Mouse (Mus musculus): ENCODE data around the gene Ap2m1. TPM values are rescaled to one million over a fixed set of nuclear protein-coding genes. Genes with fewer than 3 reads are reported as not detected.

Ap2m1 gene
- polyA plus RNA-seq, 1 experiment from 2014 or later = 624 TPM

DNA sequence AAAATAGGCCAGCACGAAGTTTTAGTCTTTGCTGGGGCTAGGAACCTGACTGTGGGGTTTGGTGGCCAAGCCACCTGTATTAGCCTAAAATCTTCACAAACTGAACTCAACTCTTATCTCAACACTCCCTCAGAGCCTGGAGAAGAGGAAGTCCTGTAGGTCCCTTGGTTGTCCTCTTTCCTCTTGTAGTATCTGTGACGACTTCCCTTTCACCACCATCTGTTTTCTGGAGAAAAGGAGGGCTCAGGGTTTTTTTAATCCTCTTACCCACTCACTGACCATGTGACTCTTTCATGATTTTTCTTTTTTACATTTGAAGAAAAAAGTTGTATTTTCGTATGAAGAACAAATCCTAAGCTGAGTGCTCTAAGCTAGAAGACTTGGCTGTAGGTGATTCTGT is 4.4 kb downstream of the Ap2m1 start:
- WGBS = 67% methylated on average over 3 of the region's 3 CpGs
- Histone ChIP-seq H3K4me2 (ENCODE audit: low read depth, low read length) (no peak overlapping the region), H3K9me3 (ENCODE audit: control insufficient read depth, low read length) (no peaks in the 10 kb centered on the region; the same call in 1 of the 2 replicates), H3K27me3 (ENCODE audit: control insufficient read depth, insufficient read depth, low read depth, low read length) (no peaks in the 10 kb centered on the region), H3K9ac (ENCODE audit: low read length) (no peak overlapping the region), H3K4me1 (replicated peaks; ENCODE audit: control insufficient read depth, insufficient read depth, low read length) (peaks cover 20% of the 10 kb centered on the region), H3K36me3 (ENCODE audit: control insufficient read depth, insufficient read depth, low read length) (peaks cover 53% of the 10 kb centered on the region), H3K27ac (ENCODE audit: low read length) (no peak overlapping the region), H3K4me3 (ENCODE audit: low read length) (no peak overlapping the region)
- ATAC-seq (ENCODE audit: low read depth) = no peak

DNA sequence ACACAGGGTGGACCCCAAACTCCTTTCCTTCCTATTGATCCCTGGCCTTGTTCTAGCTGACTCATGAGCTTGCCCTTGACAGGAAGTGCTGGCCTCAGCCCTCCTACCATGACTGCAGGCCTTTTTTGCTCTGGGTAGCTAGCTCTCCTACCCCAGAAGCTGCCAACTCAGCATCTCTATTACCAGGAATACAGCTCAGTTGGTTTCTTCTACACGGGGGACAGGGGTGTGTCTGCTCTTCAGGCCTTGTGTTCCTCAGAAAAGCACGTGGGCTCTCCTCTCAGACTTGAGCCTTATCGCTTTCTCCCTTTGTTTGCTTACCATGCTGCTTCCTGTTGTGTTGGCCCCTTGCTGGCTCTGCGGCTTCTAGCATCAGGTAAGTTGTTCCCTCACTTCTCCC is 5.2 kb downstream of the Ap2m1 start:
- Histone ChIP-seq H3K9ac (ENCODE audit: low read length) (no peak overlapping the region), H3K36me3 (ENCODE audit: control insufficient read depth, insufficient read depth, low read length) (peaks cover 57% of the 10 kb centered on the region), H3K4me2 (ENCODE audit: low read depth, low read length) (no peak overlapping the region), H3K27ac (ENCODE audit: low read length) (no peak overlapping the region), H3K4me1 (replicated peaks; ENCODE audit: control insufficient read depth, insufficient read depth, low read length) (peaks cover 20% of the 10 kb centered on the region), H3K9me3 (ENCODE audit: control insufficient read depth, low read length) (no peaks in the 10 kb centered on the region; the same call in 1 of the 2 replicates), H3K4me3 (ENCODE audit: low read length) (no peak overlapping the region), H3K27me3 (ENCODE audit: control insufficient read depth, insufficient read depth, low read depth, low read length) (no peaks in the 10 kb centered on the region)
- WGBS = 74% methylated on average over 4 of the region's 4 CpGs
- ATAC-seq (ENCODE audit: low read depth) = no peak

DNA sequence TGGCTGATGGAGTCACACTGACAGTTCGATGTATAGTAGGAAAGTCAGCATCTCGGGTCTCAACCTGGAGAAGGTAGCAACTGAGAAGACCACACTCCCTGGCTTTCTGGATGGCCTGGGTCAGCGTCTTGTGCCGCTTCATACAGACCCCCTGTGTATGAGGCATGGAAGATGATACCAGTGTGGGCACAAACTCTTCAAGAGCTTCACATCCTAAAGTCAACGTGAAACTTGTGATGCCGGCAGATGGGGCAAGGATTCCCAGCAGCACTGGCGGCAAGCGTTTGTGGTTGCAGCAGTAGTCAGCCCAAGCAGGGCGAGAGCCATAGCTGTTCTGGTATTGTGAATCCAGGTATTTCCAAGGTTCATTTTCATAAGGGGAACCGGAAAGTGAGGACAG is 10.4 kb downstream of the Ap2m1 start:
- Histone ChIP-seq H3K27me3 (ENCODE audit: control insufficient read depth, insufficient read depth, low read depth, low read length) (no peaks in the 10 kb centered on the region), H3K4me2 (ENCODE audit: low read depth, low read length) (no peak overlapping the region), H3K9ac (ENCODE audit: low read length) (no peak overlapping the region), H3K27ac (ENCODE audit: low read length) (no peak overlapping the region), H3K4me3 (ENCODE audit: low read length) (no peak overlapping the region), H3K4me1 (replicated peaks; ENCODE audit: control insufficient read depth, insufficient read depth, low read length) (peaks cover 12% of the 10 kb centered on the region), H3K9me3 (ENCODE audit: control insufficient read depth, low read length) (no peaks in the 10 kb centered on the region; the same call in 1 of the 2 replicates), H3K36me3 (ENCODE audit: control insufficient read depth, insufficient read depth, low read length) (peaks cover 42% of the 10 kb centered on the region)
- no peak for ATAC-seq (ENCODE audit: low read depth)
- 89% methylated on average over 10 of the region's 10 CpGs for WGBS

DNA sequence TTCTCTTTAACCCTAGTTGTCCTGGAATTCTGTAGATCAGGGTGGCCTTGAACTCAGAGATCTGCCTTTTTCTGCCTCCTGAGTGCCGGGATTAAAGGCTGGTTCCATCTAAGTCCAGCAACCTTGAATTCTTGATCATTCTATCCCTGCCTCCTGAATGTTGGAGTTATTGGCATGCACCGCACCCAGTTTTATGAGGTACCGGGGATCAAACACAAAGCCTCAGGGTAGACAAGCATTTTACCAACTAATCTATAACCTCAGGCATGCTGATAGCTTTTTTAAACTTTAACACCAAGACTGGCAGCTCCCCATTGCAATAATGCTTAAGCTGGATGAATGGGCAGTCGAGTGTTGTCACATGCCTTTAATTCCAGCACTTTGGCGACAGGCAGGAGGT is 12.1 kb downstream of the Ap2m1 start:
- peak overlapping the region; percentile 75 for H3K4me2 ChIP-seq (ENCODE audit: low read depth, low read length)
- peak overlapping the region; percentile 71 for H3K4me3 ChIP-seq (ENCODE audit: low read length)
- no peaks in the 10 kb centered on the region for H3K27me3 ChIP-seq (ENCODE audit: control insufficient read depth, insufficient read depth, low read depth, low read length)
- ATAC-seq (ENCODE audit: low read depth) = no peak
- peak overlapping the region; percentile 74 for H3K9ac ChIP-seq (ENCODE audit: low read length)
- peaks cover 12% of the 10 kb centered on the region for H3K4me1 ChIP-seq (replicated peaks; ENCODE audit: control insufficient read depth, insufficient read depth, low read length)
- peaks cover 42% of the 10 kb centered on the region for H3K36me3 ChIP-seq (ENCODE audit: control insufficient read depth, insufficient read depth, low read length)
- H3K27ac ChIP-seq (ENCODE audit: low read length) = no peak overlapping the region
- no peaks in the 10 kb centered on the region; the same call in 1 of the 2 replicates for H3K9me3 ChIP-seq (ENCODE audit: control insufficient read depth, low read length)
- 45% methylated on average over 5 of the region's 5 CpGs for WGBS

GRCm38 (mm10) chr16:20548096-20548948 is 13.0 kb downstream of the Ap2m1 start, which contains the start of gene Abcf3:
TSS of gene Abcf3 (plus strand) at chr16:20548577.
- Histone ChIP-seq H3K9ac (ENCODE audit: low read length) (peak within 1 kb of the TSS; percentile 78), H3K4me1 (replicated peaks; ENCODE audit: control insufficient read depth, insufficient read depth, low read length) (peaks cover 12% of the 10 kb centered on the region), H3K27me3 (ENCODE audit: control insufficient read depth, insufficient read depth, low read depth, low read length) (no peaks in the 10 kb centered on the region), H3K4me2 (ENCODE audit: low read depth, low read length) (peak within 1 kb of the TSS; percentile 78), H3K4me3 (ENCODE audit: low read length) (peak within 1 kb of the TSS; percentile 71), H3K27ac (ENCODE audit: low read length) (peak within 1 kb of the TSS; percentile 71), H3K9me3 (ENCODE audit: control insufficient read depth, low read length) (no peaks in the 10 kb centered on the region; the same call in 1 of the 2 replicates), H3K36me3 (ENCODE audit: control insufficient read depth, insufficient read depth, low read length) (peaks cover 40% of the 10 kb centered on the region)
- under 1% methylated on average over 56 of the region's 56 CpGs for WGBS
- peak; percentile 99 for ATAC-seq (ENCODE audit: low read depth)

- H3K27me3 ChIP-seq (ENCODE audit: control insufficient read depth, insufficient read depth, low read depth, low read length) = no peaks in the 10 kb centered on the region
- H3K9ac ChIP-seq (ENCODE audit: low read length) = peak overlapping the region; percentile 78
- ATAC-seq (ENCODE audit: low read depth) = no peak
- H3K4me1 ChIP-seq (replicated peaks; ENCODE audit: control insufficient read depth, insufficient read depth, low read length) = peaks cover 12% of the 10 kb centered on the region
- H3K27ac ChIP-seq (ENCODE audit: low read length) = no peak overlapping the region
- H3K4me2 ChIP-seq (ENCODE audit: low read depth, low read length) = peak overlapping the region; percentile 78
- H3K36me3 ChIP-seq (ENCODE audit: control insufficient read depth, insufficient read depth, low read length) = peaks cover 37% of the 10 kb centered on the region
- WGBS = 39% methylated on average over 9 of the region's 9 CpGs
- H3K9me3 ChIP-seq (ENCODE audit: control insufficient read depth, low read length) = no peaks in the 10 kb centered on the region; the same call in 1 of the 2 replicates
- H3K4me3 ChIP-seq (ENCODE audit: low read length) = peak overlapping the region; percentile 71
Observed at GRCm38 (mm10) chr16:20549161-20549560, 13.9 kb downstream of the Ap2m1 start.

- Histone ChIP-seq H3K4me3 (ENCODE audit: low read length) (no peak overlapping the region), H3K27me3 (ENCODE audit: control insufficient read depth, insufficient read depth, low read depth, low read length) (no peaks in the 10 kb centered on the region), H3K9me3 (ENCODE audit: control insufficient read depth, low read length) (no peaks in the 10 kb centered on the region), H3K9ac (ENCODE audit: low read length) (no peak overlapping the region), H3K4me1 (replicated peaks; ENCODE audit: control insufficient read depth, insufficient read depth, low read length) (peaks cover 12% of the 10 kb centered on the region), H3K36me3 (ENCODE audit: control insufficient read depth, insufficient read depth, low read length) (peaks cover 32% of the 10 kb centered on the region), H3K4me2 (ENCODE audit: low read depth, low read length) (no peak overlapping the region), H3K27ac (ENCODE audit: low read length) (no peak overlapping the region)
- WGBS = 93% methylated on average over 5 of the region's 5 CpGs
- ATAC-seq (ENCODE audit: low read depth) = no peak
Observed at GRCm38 (mm10) chr16:20551691-20552090, 16.4 kb downstream of the Ap2m1 start.

DNA sequence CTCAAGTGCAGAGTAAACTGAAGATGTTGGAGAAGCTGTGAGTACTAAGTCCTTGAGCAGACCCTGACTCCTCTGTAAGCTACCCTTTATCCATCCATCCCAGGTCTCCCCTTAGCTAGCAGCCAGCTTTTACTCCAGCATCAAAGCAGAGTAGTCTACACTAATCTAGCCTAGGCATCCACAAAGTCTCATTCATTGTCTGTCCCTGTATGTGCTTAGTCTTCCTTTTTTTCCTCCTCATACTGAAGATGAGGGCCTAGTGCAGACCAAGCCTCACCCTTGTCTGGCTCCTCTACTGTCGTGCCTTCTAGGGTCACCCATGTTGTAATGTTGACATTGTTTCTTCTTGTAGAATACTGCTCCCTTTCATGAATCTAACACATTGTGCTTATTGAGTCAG is 17.3 kb downstream of the Ap2m1 start:
- WGBS = 79% methylated on average over 1 of the region's 1 CpGs
- H3K36me3 ChIP-seq (ENCODE audit: control insufficient read depth, insufficient read depth, low read length) = peaks cover 32% of the 10 kb centered on the region
- ATAC-seq (ENCODE audit: low read depth) = no peak

GRCm38 (mm10) chr16:20555000-20555399 is 19.7 kb downstream of the Ap2m1 start:
- no peak for ATAC-seq (ENCODE audit: low read depth)
- 87% methylated on average over 6 of the region's 6 CpGs for WGBS

More for the DNA sequence above, 17.3 kb downstream of the Ap2m1 start:
- Histone ChIP-seq H3K27me3 (ENCODE audit: control insufficient read depth, insufficient read depth, low read depth, low read length) (no peaks in the 10 kb centered on the region), H3K27ac (ENCODE audit: low read length) (no peak overlapping the region), H3K9me3 (ENCODE audit: control insufficient read depth, low read length) (no peaks in the 10 kb centered on the region), H3K4me1 (replicated peaks; ENCODE audit: control insufficient read depth, insufficient read depth, low read length) (peaks cover 12% of the 10 kb centered on the region), H3K4me2 (ENCODE audit: low read depth, low read length) (no peak overlapping the region), H3K4me3 (ENCODE audit: low read length) (no peak overlapping the region), H3K9ac (ENCODE audit: low read length) (no peak overlapping the region)

More at GRCm38 (mm10) chr16:20555000-20555399, 19.7 kb downstream of the Ap2m1 start:
- Histone ChIP-seq H3K4me1 (replicated peaks; ENCODE audit: control insufficient read depth, insufficient read depth, low read length) (no peaks in the 10 kb centered on the region), H3K36me3 (ENCODE audit: control insufficient read depth, insufficient read depth, low read length) (peaks cover 51% of the 10 kb centered on the region), H3K4me2 (ENCODE audit: low read depth, low read length) (no peak overlapping the region), H3K27me3 (ENCODE audit: control insufficient read depth, insufficient read depth, low read depth, low read length) (no peaks in the 10 kb centered on the region), H3K4me3 (ENCODE audit: low read length) (no peak overlapping the region), H3K9me3 (ENCODE audit: control insufficient read depth, low read length) (no peaks in the 10 kb centered on the region), H3K9ac (ENCODE audit: low read length) (no peak overlapping the region), H3K27ac (ENCODE audit: low read length) (no peak overlapping the region)

Data from lung, embryonic 16.5 days (tissue).